Mouse (Mus musculus): ENCODE results near the gene Hps1.

- TF ChIP-seq CTCF (IDR thresholded peaks at IDR 0.05; ENCODE audit: low read depth, low read length) (no peak), POLR2A (IDR thresholded peaks at IDR 0.05; ENCODE audit: insufficient read depth, low read length) (no peak), EP300 (IDR thresholded peaks at IDR 0.05; ENCODE audit: insufficient read depth, low read depth, low read length) (no peak)
Measured at GRCm38 (mm10) chr19:42827843-42828242, 48.1 kb upstream of the Hps1 start.
